Mouse (Mus musculus) cerebellum, adult 18-20 months (tissue): ENCODE data around the gene Gad1.
"Not testable (repeated sequence)": the region's sequence is repeated elsewhere in the genome, so short reads cannot be mapped to it uniquely, and the experiment has no call there.

ENCODE experiments used
- DNase-seq, 2 experiments: peaks; one replicate each; pipeline ENCODE4 v3.0.0; 2021

Gad1 gene

GRCm38 (mm10) chr2:70552772-70553171 lies at the start of gene Gad1:
Gad1 (plus strand) TSS chr2:70553072.
- no peak for DNase-seq

GRCm38 (mm10) chr2:70503436-70503835 lies 49.4 kb upstream of the Gad1 start:
- no peak for DNase-seq

GRCm38 (mm10) chr2:70505229-70505628 lies 47.6 kb upstream of the Gad1 start:
- DNase-seq: no peak

- DNase-seq: no peak
Observed at GRCm38 (mm10) chr2:70505896-70506295, 47.0 kb upstream of the Gad1 start.

GRCm38 (mm10) chr2:70506372-70506771 lies 46.5 kb upstream of the Gad1 start:
- DNase-seq: no peak

GRCm38 (mm10) chr2:70508496-70508895 lies 44.4 kb upstream of the Gad1 start, which contains the start of gene Erich2:
Erich2 (plus strand) TSS chr2:70508819.
- DNase-seq: no peak

- peak; percentile 36 to 46 for DNase-seq
Observed at GRCm38 (mm10) chr2:70509021-70509632, 43.7 kb upstream of the Gad1 start.

- not testable (repeated sequence) for DNase-seq
Observed at GRCm38 (mm10) chr2:70538283-70538682, 14.6 kb upstream of the Gad1 start.

GRCm38 (mm10) chr2:70550671-70551070 lies 2.2 kb upstream of the Gad1 start:
- DNase-seq: no peak

- no peak for DNase-seq
Observed at GRCm38 (mm10) chr2:70551446-70551845, 1.4 kb upstream of the Gad1 start.

GRCm38 (mm10) chr2:70552067-70552598 lies 739 bp upstream of the Gad1 start:
- no peak for DNase-seq

- no peak for DNase-seq
Observed at GRCm38 (mm10) chr2:70553826-70554225, 954 bp downstream of the Gad1 start.

GRCm38 (mm10) chr2:70558112-70558842 lies 5.4 kb downstream of the Gad1 start:
- peak; percentile 53 to 69 for DNase-seq

GRCm38 (mm10) chr2:70558843-70559451 lies 6.1 kb downstream of the Gad1 start:
- no peak for DNase-seq

- DNase-seq: no peak
Observed at GRCm38 (mm10) chr2:70559520-70559919, 6.6 kb downstream of the Gad1 start.

GRCm38 (mm10) chr2:70561077-70561795 lies 8.4 kb downstream of the Gad1 start:
- peak in 1 of 2 experiments; percentile 42 for DNase-seq

GRCm38 (mm10) chr2:70562011-70562491 lies 9.2 kb downstream of the Gad1 start:
- DNase-seq: no peak

GRCm38 (mm10) chr2:70562611-70562980 lies 9.7 kb downstream of the Gad1 start:
- no peak for DNase-seq

- no peak for DNase-seq
Observed at GRCm38 (mm10) chr2:70562981-70563671, 10.3 kb downstream of the Gad1 start.

- no peak for DNase-seq
Observed at GRCm38 (mm10) chr2:70563721-70564645, 11.1 kb downstream of the Gad1 start.

GRCm38 (mm10) chr2:70564646-70565315 lies 11.9 kb downstream of the Gad1 start:
- DNase-seq: no peak
